Mouse (Mus musculus): Measurements from ENCODE around the gene Rad51b.

DNA sequence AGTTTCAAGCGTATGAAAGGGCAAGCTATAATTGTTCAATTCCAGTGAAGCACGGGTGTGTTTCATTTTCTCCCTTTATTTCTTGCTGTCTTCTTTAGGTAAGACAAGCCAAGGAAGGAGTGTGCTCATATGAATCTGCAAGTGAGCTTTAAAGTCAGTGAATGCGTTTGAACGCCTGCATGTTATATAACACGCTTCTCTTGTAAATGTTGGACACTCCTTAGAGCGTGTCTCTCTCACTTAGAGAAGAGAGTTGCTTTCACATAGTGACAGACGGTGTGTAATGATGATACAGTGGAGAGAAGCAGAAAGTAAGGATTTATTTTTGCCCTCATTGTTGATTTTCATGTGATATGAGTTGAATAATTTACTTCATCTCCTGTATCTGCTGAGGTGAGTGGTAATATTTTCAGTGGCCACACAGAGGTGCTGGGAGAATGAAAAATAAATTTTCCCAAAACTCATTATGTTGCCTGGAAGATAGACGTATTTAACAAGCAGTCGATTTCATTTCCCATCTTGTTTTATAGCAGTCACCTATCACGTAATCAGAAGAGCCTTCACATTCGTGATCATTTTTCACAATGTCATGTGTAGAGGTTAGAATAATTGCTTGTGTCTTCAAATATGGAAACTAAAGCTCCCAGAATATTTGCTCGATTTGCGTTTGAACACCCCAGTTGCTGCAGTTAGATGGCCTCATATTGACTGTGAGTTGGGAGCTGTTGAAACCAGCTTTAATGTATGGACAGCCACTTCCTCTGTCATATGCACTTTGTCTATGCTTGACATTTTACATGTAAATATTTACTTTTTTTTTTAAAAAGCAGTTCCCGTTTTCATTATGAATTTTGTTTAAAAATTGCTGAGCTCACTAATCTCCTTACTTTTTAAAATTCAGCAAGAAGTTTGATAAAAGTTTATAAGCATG lies 228.1 kb downstream of the Rad51b start:
- TF ChIP-seq CTCF (IDR thresholded peaks at IDR 0.05; ENCODE audit: low read depth) (no peak), EP300 (IDR thresholded peaks at IDR 0.05; ENCODE audit: low read depth) (no peak)
